Mouse (Mus musculus) cerebellum, adult 9-11 months (tissue): ENCODE results near the gene Atf3.

ENCODE experiments used
- DNase-seq: peaks from one replicate; pipeline ENCODE4 v3.0.0; 2022

Gene Atf3

DNA sequence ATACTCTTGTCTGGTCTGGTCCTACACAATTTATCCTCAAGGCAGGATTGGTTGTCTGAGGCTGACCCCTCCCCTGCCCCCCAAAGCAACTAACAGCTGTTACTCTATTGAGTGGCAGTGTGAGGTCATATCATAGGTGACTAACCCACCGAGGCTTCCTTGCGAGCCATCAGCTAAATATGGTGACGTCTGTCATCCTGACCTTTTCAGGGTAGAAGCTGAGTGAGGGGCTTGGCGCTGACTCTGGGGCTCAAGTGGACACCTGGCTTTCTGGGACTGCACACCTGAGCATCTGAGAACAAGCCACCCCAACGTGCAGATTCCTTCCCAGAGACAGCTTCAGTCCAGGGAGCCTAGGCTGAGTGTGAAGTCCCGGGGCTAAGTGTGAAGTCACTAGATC lies at the start of gene Atf3:
Atf3 (minus strand) TSS at position 101 of the 400 bp plus-strand sequence.
- DNase-seq: no peak

DNA sequence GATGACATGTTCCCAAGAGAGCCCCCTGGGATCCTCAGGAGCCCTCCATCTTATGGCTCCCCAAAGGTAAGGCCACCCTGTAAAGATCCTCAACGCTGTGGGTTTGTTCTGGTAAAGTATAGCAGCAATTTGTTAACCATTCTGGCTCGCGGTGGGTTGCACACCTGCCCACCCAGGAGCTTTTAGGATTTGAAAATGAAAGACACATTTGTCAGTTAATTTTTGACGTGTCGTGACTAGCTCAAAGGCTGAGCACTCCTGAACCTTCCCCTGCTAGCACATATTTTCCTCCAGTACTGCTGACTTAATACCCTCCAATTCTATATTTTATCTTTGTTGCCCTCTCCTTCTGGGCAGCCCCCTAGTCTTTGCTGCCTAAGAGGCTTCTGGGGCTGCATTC lies 49.3 kb upstream of the Atf3 start:
- no peak for DNase-seq

GRCm38 (mm10) chr1:191263471-191263870 lies 45.6 kb upstream of the Atf3 start:
- no peak for DNase-seq

GRCm38 (mm10) chr1:191261861-191262260 lies 44.0 kb upstream of the Atf3 start:
- DNase-seq: no peak

DNA sequence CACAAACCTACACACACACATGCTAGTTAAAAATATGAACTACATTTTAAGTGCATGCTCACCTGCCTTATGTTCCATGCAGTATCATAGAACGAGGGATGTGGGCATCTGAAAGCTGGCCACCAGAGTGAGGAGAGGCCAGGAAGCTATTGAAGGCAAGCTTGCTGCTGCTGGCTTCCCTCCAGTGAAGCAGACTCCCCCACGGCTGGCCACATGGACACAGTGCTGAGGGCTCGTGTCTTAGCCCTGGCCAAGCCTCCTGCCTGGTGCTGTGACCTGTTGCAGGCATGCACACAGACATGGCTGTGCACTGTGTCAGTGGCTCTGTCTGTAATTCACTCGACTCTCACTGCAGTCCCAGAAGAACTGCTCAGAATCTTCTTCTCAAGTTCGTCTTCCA lies 41.8 kb upstream of the Atf3 start:
- no peak for DNase-seq

- no peak for DNase-seq
Observed at GRCm38 (mm10) chr1:191259121-191259520, 41.3 kb upstream of the Atf3 start.

DNA sequence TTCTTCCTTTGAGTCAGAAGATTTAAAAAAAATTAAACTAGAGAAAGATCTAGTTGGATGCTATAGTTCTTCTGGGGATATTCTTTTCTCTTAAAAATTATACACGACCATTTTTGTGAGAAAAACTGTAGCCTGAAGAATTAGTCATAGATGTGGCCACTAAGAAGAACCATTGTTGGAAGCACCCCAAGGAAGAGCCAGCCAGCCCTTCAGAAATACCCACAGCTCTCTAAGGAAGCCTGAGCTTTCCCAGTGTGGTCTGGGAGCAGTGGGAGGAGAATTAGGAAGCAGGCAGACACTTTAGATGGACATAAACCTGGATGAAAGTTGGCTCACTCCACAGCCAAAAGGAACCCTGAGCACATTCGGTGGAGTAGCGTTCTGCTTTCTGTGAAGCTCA lies 40.7 kb upstream of the Atf3 start:
- no peak for DNase-seq

- no peak for DNase-seq
Observed at GRCm38 (mm10) chr1:191257981-191258380, 40.1 kb upstream of the Atf3 start.

DNA sequence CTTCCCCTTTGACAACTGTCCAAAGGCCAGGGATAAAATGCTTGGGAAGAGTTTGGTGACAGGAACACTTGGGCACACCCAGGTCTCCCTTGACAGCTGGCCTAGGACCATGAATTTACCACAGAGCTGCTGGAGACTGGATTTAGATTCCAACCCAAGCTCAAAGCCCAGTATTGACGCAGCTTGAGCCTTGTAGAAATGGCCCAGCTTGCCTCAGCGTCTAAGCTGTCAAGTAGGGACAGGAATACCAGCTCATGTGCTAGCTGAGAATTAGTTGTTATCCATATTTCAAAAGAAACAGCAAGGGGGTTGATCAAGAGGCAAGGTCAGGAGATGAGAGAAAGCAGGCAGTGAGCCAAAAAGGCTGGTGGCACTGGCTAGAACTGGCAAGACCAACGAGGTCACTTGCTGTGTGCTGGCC lies 39.5 kb upstream of the Atf3 start:
- no peak for DNase-seq

GRCm38 (mm10) chr1:191256566-191257350 lies 38.9 kb upstream of the Atf3 start:
- DNase-seq: no peak

DNA sequence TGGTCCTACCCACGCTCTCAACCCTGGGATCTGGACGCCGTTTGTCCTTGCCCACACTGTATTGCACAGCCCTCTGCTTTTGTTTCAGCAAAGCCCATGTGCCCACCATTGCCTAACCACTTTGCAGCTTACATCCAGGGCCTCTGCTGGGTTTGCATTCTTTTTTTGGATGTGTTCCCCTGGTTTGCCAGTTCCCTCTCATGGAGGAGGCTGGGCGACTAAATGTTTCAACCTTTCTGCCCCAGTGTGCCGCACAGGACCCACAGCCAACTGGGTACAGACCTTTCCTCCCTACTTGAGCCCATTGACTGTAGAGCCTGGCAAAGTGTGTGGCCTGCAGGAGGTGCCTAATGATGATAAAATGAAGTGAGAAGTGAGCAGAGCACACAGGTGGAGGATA lies 38.3 kb upstream of the Atf3 start:
- no peak for DNase-seq

GRCm38 (mm10) chr1:191254448-191254847 lies 36.6 kb upstream of the Atf3 start:
- no peak for DNase-seq

DNA sequence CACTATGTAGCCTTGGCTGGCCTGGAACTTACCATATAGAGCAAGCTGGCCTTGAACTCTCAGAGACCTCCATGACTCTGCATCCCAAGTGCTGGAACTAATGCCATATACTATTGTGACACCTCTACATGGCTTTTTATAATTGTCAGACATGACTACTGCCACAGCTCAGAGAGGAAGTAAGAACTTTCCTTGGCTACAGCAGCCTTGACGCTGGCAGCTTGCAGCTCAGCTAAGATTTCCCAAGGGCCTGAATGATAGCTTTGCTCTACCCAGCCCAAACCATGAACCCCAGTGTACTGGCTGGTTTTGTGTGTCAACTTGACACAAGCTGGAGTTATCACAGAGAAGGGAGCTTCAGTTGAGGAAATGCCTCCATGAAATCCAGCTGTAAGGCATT lies 35.8 kb upstream of the Atf3 start:
- no peak for DNase-seq

- DNase-seq: no peak
Observed at GRCm38 (mm10) chr1:191249975-191250374, 32.1 kb upstream of the Atf3 start.

- DNase-seq: no peak
Observed at GRCm38 (mm10) chr1:191248423-191248822, 30.6 kb upstream of the Atf3 start.

- DNase-seq: no peak
Observed at GRCm38 (mm10) chr1:191247561-191247960, 29.7 kb upstream of the Atf3 start.

DNA sequence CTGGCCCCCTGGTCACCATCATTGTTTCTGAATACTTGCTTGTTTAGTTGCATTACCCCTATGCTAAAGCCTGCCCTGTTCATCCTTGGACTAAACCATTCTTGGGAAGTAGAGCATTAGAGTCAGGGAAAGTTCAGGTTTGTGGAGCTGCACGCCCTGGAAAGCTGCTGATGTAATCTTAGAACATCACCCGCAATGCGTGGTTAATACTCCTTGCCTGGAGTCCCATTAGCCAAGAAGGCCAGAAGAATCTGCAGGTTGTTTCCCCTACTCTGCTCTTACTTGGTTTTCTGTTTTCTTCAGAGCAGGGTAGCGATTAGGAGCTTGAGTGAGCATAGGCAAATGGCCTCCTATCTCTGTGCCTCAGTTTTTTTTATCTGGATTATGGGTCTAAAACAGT lies 26.0 kb upstream of the Atf3 start:
- no peak for DNase-seq

- no peak for DNase-seq
Observed at GRCm38 (mm10) chr1:191242065-191242698, 24.3 kb upstream of the Atf3 start.

DNA sequence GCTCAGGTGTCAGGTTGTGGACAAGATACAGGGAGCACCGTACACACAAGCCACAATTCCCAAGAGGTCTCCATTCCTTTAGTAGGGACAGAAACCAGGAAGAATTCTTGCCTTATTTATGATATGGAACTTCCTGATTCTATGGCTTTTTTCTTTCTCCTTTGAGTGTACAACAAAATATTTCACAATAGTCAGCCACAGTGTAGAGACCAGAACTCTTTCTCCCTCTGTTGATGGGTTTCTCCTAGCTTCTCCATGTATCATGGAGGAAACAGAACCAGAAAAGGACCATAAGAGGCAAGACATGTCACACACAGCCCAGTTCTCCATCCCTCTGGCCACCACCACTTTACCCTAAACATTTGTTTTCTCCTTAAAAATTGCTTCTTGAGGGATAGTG lies 23.7 kb upstream of the Atf3 start:
- DNase-seq: no peak

DNA sequence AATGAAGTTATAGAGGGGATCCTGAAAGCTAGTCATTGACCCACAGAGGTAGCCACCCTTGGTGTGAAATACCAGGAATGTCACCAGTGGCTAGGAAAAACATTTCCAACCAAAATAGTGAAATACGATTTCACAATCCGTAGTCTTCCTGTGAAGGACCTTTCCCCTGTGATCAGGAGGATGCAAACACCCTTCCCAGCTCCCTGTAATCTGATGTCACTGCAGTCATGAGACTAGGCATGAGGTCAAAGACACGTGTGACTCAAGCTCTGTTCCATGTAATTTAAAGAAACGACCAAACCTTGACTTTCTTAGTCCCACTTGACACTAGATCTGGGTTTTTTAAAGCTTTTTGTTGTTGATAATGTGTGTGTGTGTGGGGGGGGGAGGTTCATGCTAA lies 21.8 kb upstream of the Atf3 start:
- no peak for DNase-seq

DNA sequence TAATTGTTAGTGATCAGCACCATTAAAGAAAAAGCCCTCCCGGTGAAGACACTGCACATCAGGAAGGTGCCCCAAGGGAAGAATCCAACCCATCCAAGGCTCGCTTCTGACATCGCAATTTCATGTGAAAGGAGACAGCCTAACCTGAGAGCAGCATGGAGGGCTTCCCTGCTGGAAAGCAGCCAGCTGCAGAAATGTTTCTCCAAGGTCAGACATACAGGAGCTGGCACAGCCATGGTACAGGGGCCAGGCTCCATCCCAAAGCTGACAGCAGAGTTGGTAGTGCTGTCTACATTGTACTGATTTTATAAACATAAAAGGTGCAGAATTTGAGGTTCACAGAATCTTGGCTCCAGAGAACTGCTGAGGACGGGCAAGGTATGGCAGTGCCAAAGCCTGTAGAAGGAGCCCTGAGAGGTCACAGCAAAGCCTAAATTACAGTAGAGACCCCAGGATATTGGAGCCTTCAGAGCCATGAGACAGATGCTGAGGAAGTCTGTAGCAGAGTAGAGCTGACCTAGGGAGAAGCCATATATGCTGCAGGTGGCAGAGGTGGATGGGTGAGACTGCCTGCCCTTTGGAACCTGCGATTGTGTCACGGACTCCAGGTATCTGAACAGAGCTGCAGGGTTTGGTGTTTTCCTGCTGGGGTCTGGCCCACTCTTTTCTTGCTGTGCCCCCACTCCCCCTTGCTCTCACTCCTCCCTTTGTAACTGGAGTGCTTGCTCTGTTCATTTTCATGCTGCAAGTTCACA lies 18.1 kb upstream of the Atf3 start:
- no peak for DNase-seq

GRCm38 (mm10) chr1:191234837-191235236 lies 17.0 kb upstream of the Atf3 start:
- no peak for DNase-seq

DNA sequence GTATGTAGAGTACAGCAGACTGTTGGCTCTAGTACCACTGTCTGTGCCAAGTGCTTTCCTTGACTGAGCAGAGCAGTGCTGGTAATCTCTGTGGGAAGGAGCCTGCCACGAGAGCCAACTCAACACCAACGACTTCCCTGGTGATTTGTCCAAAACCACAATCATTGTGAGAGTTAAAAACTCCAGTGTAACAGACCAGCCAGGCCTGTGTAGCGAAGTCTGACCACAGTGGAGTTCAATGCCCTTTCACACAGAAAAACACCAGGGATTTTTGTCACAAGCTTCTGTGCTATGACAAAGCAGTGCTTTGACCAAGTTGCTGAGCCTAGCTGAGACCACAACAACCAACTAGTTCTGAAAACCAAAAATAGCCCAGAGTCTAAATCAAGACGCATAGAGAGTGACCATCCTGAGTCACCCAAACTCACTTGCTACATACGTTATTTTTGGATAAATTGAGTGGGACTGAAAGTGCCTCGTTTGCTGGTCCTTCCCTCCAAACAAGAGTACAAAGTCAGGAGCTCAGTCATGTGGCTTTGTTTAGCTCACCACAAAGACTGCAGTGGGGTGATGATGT lies 12.6 kb upstream of the Atf3 start:
- no peak for DNase-seq

GRCm38 (mm10) chr1:191226570-191226969 lies 8.7 kb upstream of the Atf3 start:
- DNase-seq: no peak
